Mouse (Mus musculus): ENCODE measurements at regions not wholly inside any gene's neighbourhood (a gene's known extent, or its start where the extent isn't known, plus 50 kb on each side); places are given as distances from the start of the nearest gene placed in this dataset.

GRCm38 (mm10) chr5:64600392-64600791, 202.8 kb upstream of the Klf3 start:
- Histone ChIP-seq H3K27ac (ENCODE audit: insufficient read depth, low read depth) (no peak overlapping the region), H3K79me2 (replicated peaks; ENCODE audit: control insufficient read depth, extremely low read depth, insufficient read depth, poor library complexity, severe bottlenecking) (no peaks in the 10 kb centered on the region), H3K27me3 (replicated peaks) (no peaks in the 10 kb centered on the region), H3K4me1 (ENCODE audit: control insufficient read depth in 1 of 2, insufficient read depth in 2 of 2) (peaks cover 5 to 22% of the 10 kb centered on the region in 2 experiments), H3K36me3 (replicated peaks in 1 of 2; ENCODE audit: control insufficient read depth in 1 of 2, insufficient read depth in 1 of 2, low read length in 1 of 2) (no peaks in the 10 kb centered on the region), H3K4me2 (ENCODE audit: insufficient read depth, low read depth, poor library complexity, severe bottlenecking) (peak overlapping the region; percentile 73), H3K9ac (ENCODE audit: insufficient read depth, low read depth) (peak overlapping the region; percentile 70; the same call in 1 of the 2 replicates), H3K4me3 (replicated peaks in 1 of 3; ENCODE audit: low read depth in 2 of 3, low read length in 2 of 3, poor library complexity in 1 of 3) (no peak overlapping the region), H3K9me3 (replicated peaks; ENCODE audit: low read length) (no peaks in the 10 kb centered on the region)
- in situ Hi-C loops (cut with MboI; ENCODE audit: low pct_ligation_motif_present, low pct_unique_long_range_greater_than_20kb, low sequenced_read_pairs) (loop anchor here (25.0 kb wide), 1 partner anchor 88 kb away; no protein-coding TSS in a partner anchor), dilution Hi-C loops (cut with MboI; ENCODE audit: extremely low pct_ligation_motif_present, extremely low pct_unique_long_range_greater_than_20kb, low sequenced_read_pairs) (no loop called here)
- no peak for DNase-seq (ENCODE audit: extremely low read depth)
- no peak for TF ChIP-seq CTCF (conservative IDR thresholded peaks at IDR 0.05 in 1 of 2, IDR thresholded peaks at IDR 0.05 in 1 of 2; ENCODE audit: low read depth in 2 of 2, low read length in 2 of 2)
- no peak for TF ChIP-seq EP300 (IDR thresholded peaks at IDR 0.05; ENCODE audit: low read length)
- no peak for TF ChIP-seq HCFC1 (IDR thresholded peaks at IDR 0.05; ENCODE audit: low read depth, low read length)
- TF ChIP-seq MAFK (IDR thresholded peaks at IDR 0.05; ENCODE audit: insufficient replicate concordance, low read length), result no peak
- no peak for TF ChIP-seq UBTF (IDR thresholded peaks at IDR 0.05; ENCODE audit: low read depth, low read length)
- TF ChIP-seq SIN3A (IDR thresholded peaks at IDR 0.05; ENCODE audit: low read length), result no peak

GRCm38 (mm10) chr5:64600811-64601210, 202.4 kb upstream of the Klf3 start:
- no peak overlapping the region for H3K9ac ChIP-seq (ENCODE audit: insufficient read depth, low read depth)
- H3K27me3 ChIP-seq (replicated peaks), result no peaks in the 10 kb centered on the region
- H3K4me2 ChIP-seq (ENCODE audit: insufficient read depth, low read depth, poor library complexity, severe bottlenecking), result no peak overlapping the region
- TF ChIP-seq MAX (IDR thresholded peaks at IDR 0.05; ENCODE audit: low read length), result no peak
- TF ChIP-seq CHD1 (IDR thresholded peaks at IDR 0.05; ENCODE audit: low read depth, low read length), result no peak
- no peak for TF ChIP-seq MAFK (IDR thresholded peaks at IDR 0.05; ENCODE audit: insufficient replicate concordance, low read length)
- TF ChIP-seq POLR2A (IDR thresholded peaks at IDR 0.05; ENCODE audit: low read depth, low read length), result no peak
- no peak for TF ChIP-seq JUND (conservative IDR thresholded peaks at IDR 0.05; ENCODE audit: low read depth, low read length)
- TF ChIP-seq EP300 (IDR thresholded peaks at IDR 0.05; ENCODE audit: low read length), result no peak
- TF ChIP-seq E2F4 (IDR thresholded peaks at IDR 0.05; ENCODE audit: insufficient replicate concordance, low read depth, low read length), result no peak
- TF ChIP-seq IRF4 (IDR thresholded peaks at IDR 0.05; ENCODE audit: low read depth, low read length), result no peak
- TF ChIP-seq ZC3H11A (IDR thresholded peaks at IDR 0.05; ENCODE audit: low read depth, low read length), result no peak
- no peak for TF ChIP-seq ELF1 (IDR thresholded peaks at IDR 0.05; ENCODE audit: low read depth, low read length)
- no peak for TF ChIP-seq CTCF (conservative IDR thresholded peaks at IDR 0.05 in 1 of 2, IDR thresholded peaks at IDR 0.05 in 1 of 2; ENCODE audit: low read depth in 2 of 2, low read length in 2 of 2)
- no peak for TF ChIP-seq USF2 (conservative IDR thresholded peaks at IDR 0.05; ENCODE audit: low read depth, low read length)
- no peak for DNase-seq (ENCODE audit: extremely low read depth)
- in situ Hi-C loops (cut with MboI; ENCODE audit: low pct_ligation_motif_present, low pct_unique_long_range_greater_than_20kb, low sequenced_read_pairs) (loop anchor here (25.0 kb wide), 1 partner anchor 89 kb away; no protein-coding TSS in a partner anchor), dilution Hi-C loops (cut with MboI; ENCODE audit: extremely low pct_ligation_motif_present, extremely low pct_unique_long_range_greater_than_20kb, low sequenced_read_pairs) (no loop called here)
- peaks cover 5 to 22% of the 10 kb centered on the region in 2 experiments for H3K4me1 ChIP-seq (ENCODE audit: control insufficient read depth in 1 of 2, insufficient read depth in 2 of 2)
- H3K9me3 ChIP-seq (replicated peaks; ENCODE audit: low read length), result no peaks in the 10 kb centered on the region
- H3K79me2 ChIP-seq (replicated peaks; ENCODE audit: control insufficient read depth, extremely low read depth, insufficient read depth, poor library complexity, severe bottlenecking), result no peaks in the 10 kb centered on the region
- no peaks in the 10 kb centered on the region for H3K36me3 ChIP-seq (replicated peaks in 1 of 2; ENCODE audit: control insufficient read depth in 1 of 2, insufficient read depth in 1 of 2, low read length in 1 of 2)
- no peak overlapping the region for H3K4me3 ChIP-seq (replicated peaks in 1 of 3; ENCODE audit: low read depth in 2 of 3, low read length in 2 of 3, poor library complexity in 1 of 3)
- no peak overlapping the region for H3K27ac ChIP-seq (ENCODE audit: insufficient read depth, low read depth)

All from CH12.LX (cell line).